Mouse (Mus musculus) CH12.LX (cell line): ENCODE results near the gene Psmd5. TPM values are rescaled to one million over a fixed set of nuclear protein-coding genes. Genes with fewer than 3 reads are reported as not detected.

ENCODE experiments used
- DNase-seq: peaks from one replicate; pipeline ENCODE4 v3.0.0-alpha.2; 2013; ENCODE audit errors: extremely low read depth
- H3K27ac ChIP-seq: 2 replicates; pipeline ENCODE4 v1.5.1; 2012; ENCODE audit warnings: low read depth, mild to moderate bottlenecking, control low read depth, moderate library complexity; ENCODE audit not compliant: insufficient read depth
- H3K27me3 ChIP-seq: replicated peaks from 2 replicates; pipeline ENCODE3; 2012; ENCODE audit warnings: inconsistent platforms
- H3K36me3 ChIP-seq, 2 experiments: replicated peaks in 1 of 2; 2 replicates each; pipeline versions ENCODE3 to v1.6.1; 2012; ENCODE audit warnings: inconsistent platforms in 1 of 2, low read length in 1 of 2, mild to moderate bottlenecking in 1 of 2, mixed read lengths in 1 of 2, moderate library complexity in 1 of 2; ENCODE audit not compliant: control insufficient read depth in 1 of 2, insufficient read depth in 1 of 2
- H3K4me1 ChIP-seq, 2 experiments: 2 replicates each; pipeline ENCODE4 v1.6.1; 2012; ENCODE audit warnings: inconsistent platforms in 1 of 2, moderate library complexity in 1 of 2; ENCODE audit not compliant: insufficient read depth in 2 of 2, control insufficient read depth in 1 of 2
- H3K4me2 ChIP-seq: 2 replicates; pipeline ENCODE4 v1.6.1; 2012; ENCODE audit warnings: low read depth, mild to moderate bottlenecking, control low read depth; ENCODE audit not compliant: poor library complexity, insufficient read depth, severe bottlenecking
- H3K4me3 ChIP-seq, 3 experiments: fragments of 150-350 bp in 1 of 3; sonication (generic) in 1 of 3; replicated peaks in 1 of 3; 2 replicates each; pipeline versions ENCODE3 to v1.5.1; 2011 to 2012; ENCODE audit warnings: low read depth in 2 of 3, low read length in 2 of 3, mild to moderate bottlenecking in 2 of 3, moderate library complexity in 2 of 3, control low read depth in 1 of 3, improper control_type of control experiment in 1 of 3, inconsistent platforms in 1 of 3, mixed read lengths in 1 of 3; ENCODE audit not compliant: poor library complexity in 1 of 3
- H3K79me2 ChIP-seq: replicated peaks from 2 replicates; pipeline ENCODE4 v1.6.1; 2012; ENCODE audit warnings: mild to moderate bottlenecking, moderate library complexity; ENCODE audit not compliant: control insufficient read depth, poor library complexity, insufficient read depth, severe bottlenecking; ENCODE audit errors: extremely low read depth
- H3K9ac ChIP-seq: 2 replicates; pipeline ENCODE4 v1.6.1; 2012; ENCODE audit warnings: low read depth, mild to moderate bottlenecking, control low read depth, moderate library complexity; ENCODE audit not compliant: insufficient read depth
- H3K9me3 ChIP-seq: replicated peaks from 2 replicates; pipeline ENCODE3; 2012; ENCODE audit warnings: low read length, inconsistent platforms, mixed read lengths
- CHD2 ChIP-seq: IDR thresholded peaks from 2 replicates; pipeline ENCODE4 v1.6.1; 2011; ENCODE audit warnings: low read length, improper control_type of control experiment
- CTCF ChIP-seq, 2 experiments: IDR thresholded peaks in 1 of 2; conservative IDR thresholded peaks in 1 of 2; 2 replicates each; pipeline ENCODE4 v1.5.1; 2011 to 2012; ENCODE audit warnings: low read depth in 2 of 2, low read length in 2 of 2, improper control_type of control experiment in 1 of 2, inconsistent platforms in 1 of 2, mild to moderate bottlenecking in 1 of 2, moderate library complexity in 1 of 2
- E2F4 ChIP-seq: IDR thresholded peaks from 2 replicates; pipeline ENCODE4 v1.6.1; 2011; ENCODE audit warnings: low read depth, low read length, improper control_type of control experiment; ENCODE audit not compliant: insufficient replicate concordance
- EP300 ChIP-seq: IDR thresholded peaks from 2 replicates; pipeline ENCODE4 v1.6.1; 2011; ENCODE audit warnings: low read length, improper control_type of control experiment
- HCFC1 ChIP-seq: IDR thresholded peaks from 2 replicates; pipeline ENCODE4 v1.6.1; 2012; ENCODE audit warnings: low read depth, mild to moderate bottlenecking, inconsistent platforms, low read length, improper control_type of control experiment
- IRF4 ChIP-seq: IDR thresholded peaks from 2 replicates; pipeline ENCODE4 v1.6.1; 2014; ENCODE audit warnings: low read depth, mild to moderate bottlenecking, inconsistent platforms, low read length, improper control_type of control experiment
- JUN ChIP-seq: IDR thresholded peaks from 2 replicates; pipeline ENCODE4 v1.6.1; 2011; ENCODE audit warnings: low read depth, mild to moderate bottlenecking, low read length, improper control_type of control experiment, moderate library complexity; ENCODE audit not compliant: insufficient read depth
- JUND ChIP-seq: conservative IDR thresholded peaks from 2 replicates; pipeline ENCODE4 v1.6.1; 2011; ENCODE audit warnings: low read depth, low read length, improper control_type of control experiment
- MAFK ChIP-seq: IDR thresholded peaks from 2 replicates; pipeline ENCODE4 v1.6.1; 2011; ENCODE audit warnings: low read length, improper control_type of control experiment; ENCODE audit not compliant: insufficient replicate concordance
- MAX ChIP-seq: IDR thresholded peaks from 2 replicates; pipeline ENCODE4 v1.6.1; 2011; ENCODE audit warnings: low read length, improper control_type of control experiment
- MAZ ChIP-seq: IDR thresholded peaks from 2 replicates; pipeline ENCODE4 v1.6.1; 2012; ENCODE audit warnings: low read depth, mild to moderate bottlenecking, inconsistent platforms, low read length, improper control_type of control experiment, moderate library complexity
- MYC ChIP-seq: IDR thresholded peaks from 2 replicates; pipeline ENCODE4 v1.6.1; 2011; ENCODE audit warnings: low read depth, mild to moderate bottlenecking, improper control_type of control experiment, low read length
- NELFE ChIP-seq: IDR thresholded peaks from 2 replicates; pipeline ENCODE4 v1.6.1; 2011; ENCODE audit warnings: low read depth, low read length, improper control_type of control experiment
- PAX5 ChIP-seq: IDR thresholded peaks from 2 replicates; pipeline ENCODE4 v1.6.1; 2012; ENCODE audit warnings: low read length, inconsistent platforms, mixed read lengths
- POLR2A ChIP-seq: IDR thresholded peaks from 2 replicates; pipeline ENCODE4 v1.6.1; 2011; ENCODE audit warnings: low read depth, mild to moderate bottlenecking, improper control_type of control experiment, low read length
- RAD21 ChIP-seq: IDR thresholded peaks from 2 replicates; pipeline ENCODE4 v1.6.1; 2011; ENCODE audit warnings: low read depth, mild to moderate bottlenecking, low read length, improper control_type of control experiment, moderate library complexity
- SMC3 ChIP-seq: IDR thresholded peaks from 2 replicates; pipeline ENCODE4 v1.6.1; 2011; ENCODE audit warnings: low read depth, low read length, improper control_type of control experiment
- TBP ChIP-seq: conservative IDR thresholded peaks from 2 replicates; pipeline ENCODE4 v1.6.1; 2011; ENCODE audit warnings: low read depth, low read length, improper control_type of control experiment
- TCF12 ChIP-seq: IDR thresholded peaks from 2 replicates; pipeline ENCODE4 v1.6.1; 2014; ENCODE audit warnings: low read depth, mild to moderate bottlenecking, inconsistent platforms, low read length, improper control_type of control experiment
- USF1 ChIP-seq: IDR thresholded peaks from 2 replicates; pipeline ENCODE4 v1.6.1; 2014; ENCODE audit warnings: low read depth, mild to moderate bottlenecking, inconsistent platforms, low read length, improper control_type of control experiment
- USF2 ChIP-seq: conservative IDR thresholded peaks from 2 replicates; pipeline ENCODE4 v1.6.1; 2011; ENCODE audit warnings: low read depth, low read length, improper control_type of control experiment
- ZC3H11A ChIP-seq: IDR thresholded peaks from 2 replicates; pipeline ENCODE4 v1.6.1; 2012; ENCODE audit warnings: low read depth, mild to moderate bottlenecking, inconsistent platforms, low read length, improper control_type of control experiment
- ZKSCAN1 ChIP-seq: IDR thresholded peaks from 2 replicates; pipeline ENCODE4 v1.6.1; 2012; ENCODE audit warnings: low read depth, inconsistent platforms, low read length, improper control_type of control experiment, borderline replicate concordance
- ZNF384 ChIP-seq: IDR thresholded peaks from 2 replicates; pipeline ENCODE4 v1.6.1; 2012; ENCODE audit warnings: low read depth, low read length, improper control_type of control experiment, inconsistent platforms
- dilution Hi-C: fragments of 300-500 bp; cut with MboI; formaldehyde crosslinking; loops from 2 replicates; pipeline ENCODE4 v1.14.3; 2020; ENCODE audit warnings: low sequenced_read_pairs; ENCODE audit not compliant: extremely low pct_unique_long_range_greater_than_20kb, extremely low pct_ligation_motif_present
- in situ Hi-C: fragments of 300-500 bp; cut with MboI; formaldehyde crosslinking; loops from 3 replicates; pipeline ENCODE4 v1.14.3; 2019; ENCODE audit warnings: low sequenced_read_pairs, low pct_ligation_motif_present, low pct_unique_long_range_greater_than_20kb, mixed read lengths
- polyA plus RNA-seq: library from polyadenylated mRNA; unstranded; fragments of >175 nt; gene quantifications from 2 replicates; pipeline ENCODE4 v1.2.1, GENCODE M21; 2012; ENCODE audit warnings: low read depth; ENCODE audit not compliant: insufficient read length
- total RNA-seq, 2 experiments: library from RNA; depleted of rRNA; stranded (reverse); fragments of 300-350 nt in 1 of 2; fragments of >200 nt in 1 of 2; gene quantifications; 2 replicates each; pipeline ENCODE4 v1.2.3; 2012 to 2014

Gene Psmd5
- total and polyA plus RNA-seq, 3 experiments, result 27.9 to 81.9 (median 81.2) TPM

GRCm38 (mm10) chr2:34880054-34880453 lies 5.3 kb upstream of the Psmd5 start:
- Histone ChIP-seq H3K4me3 (no peak overlapping the region), H3K27ac (no peak overlapping the region), H3K9me3 (no peaks in the 10 kb centered on the region), H3K9ac (no peak overlapping the region), H3K27me3 (peaks cover 14% of the 10 kb centered on the region), H3K79me2 (no peaks in the 10 kb centered on the region), H3K4me1 (peaks cover 0 to 8% of the 10 kb centered on the region in 2 experiments; a peak in 2 of 4 replicates), H3K36me3 (no peaks in the 10 kb centered on the region), H3K4me2 (no peak overlapping the region)
- dilution Hi-C loops (no loop called here), in situ Hi-C loops (no loop called here)
- no peak for DNase-seq
- TF ChIP-seq HCFC1, result no peak
- TF ChIP-seq NELFE, result no peak
- TF ChIP-seq SMC3, result no peak
- TF ChIP-seq MAX, result no peak
- TF ChIP-seq ZKSCAN1, result no peak
- no peak for TF ChIP-seq MAZ
- no peak for TF ChIP-seq MYC
- TF ChIP-seq ZNF384, result no peak
- no peak for TF ChIP-seq E2F4
- no peak for TF ChIP-seq CTCF (conservative IDR thresholded peaks at IDR 0.05 in 1 of 2, IDR thresholded peaks at IDR 0.05 in 1 of 2; ENCODE audit: low read depth in 2 of 2, low read length in 2 of 2)
- no peak for TF ChIP-seq POLR2A
- TF ChIP-seq PAX5, result no peak
- TF ChIP-seq TBP, result no peak

- no peak within 1 kb of the TSS for H3K4me2 ChIP-seq
- dilution Hi-C loops (no loop called here), in situ Hi-C loops (no loop called here)
- H3K36me3 ChIP-seq, result no peaks in the 10 kb centered on the region
- peaks cover 11% of the 10 kb centered on the region for H3K79me2 ChIP-seq
- TF ChIP-seq PAX5 (no peak), NELFE (no peak), CHD2 (no peak), EP300 (no peak), TCF12 (no peak), SMC3 (no peak), JUN (no peak), IRF4 (no peak), ZC3H11A (no peak), RAD21 (no peak), USF1 (no peak), MAFK (no peak), USF2 (no peak), ZKSCAN1 (no peak), HCFC1 (no peak), JUND (no peak)
- no peaks in the 10 kb centered on the region for H3K27me3 ChIP-seq
- DNase-seq, result no peak
- H3K27ac ChIP-seq, result no peak within 1 kb of the TSS
- no peak within 1 kb of the TSS for H3K9ac ChIP-seq
- peaks cover 4 to 21% of the 10 kb centered on the region in 2 experiments for H3K4me1 ChIP-seq
- H3K4me3 ChIP-seq, result no peak within 1 kb of the TSS
- H3K9me3 ChIP-seq, result no peaks in the 10 kb centered on the region
These were observed 497 bp downstream of the Psmd5 start, which contains the start of gene Cutal for GRCm38 (mm10) chr2:34874271-34874670. TSS of gene Cutal (plus strand) at chr2:34874396.
